Mouse (Mus musculus): ENCODE results near the gene Fam189a1. TPM values are rescaled to one million over a fixed set of nuclear protein-coding genes. Genes with fewer than 3 reads are reported as not detected.

Gene Fam189a1
- polyA plus RNA-seq, 1 experiment: not detected

DNA sequence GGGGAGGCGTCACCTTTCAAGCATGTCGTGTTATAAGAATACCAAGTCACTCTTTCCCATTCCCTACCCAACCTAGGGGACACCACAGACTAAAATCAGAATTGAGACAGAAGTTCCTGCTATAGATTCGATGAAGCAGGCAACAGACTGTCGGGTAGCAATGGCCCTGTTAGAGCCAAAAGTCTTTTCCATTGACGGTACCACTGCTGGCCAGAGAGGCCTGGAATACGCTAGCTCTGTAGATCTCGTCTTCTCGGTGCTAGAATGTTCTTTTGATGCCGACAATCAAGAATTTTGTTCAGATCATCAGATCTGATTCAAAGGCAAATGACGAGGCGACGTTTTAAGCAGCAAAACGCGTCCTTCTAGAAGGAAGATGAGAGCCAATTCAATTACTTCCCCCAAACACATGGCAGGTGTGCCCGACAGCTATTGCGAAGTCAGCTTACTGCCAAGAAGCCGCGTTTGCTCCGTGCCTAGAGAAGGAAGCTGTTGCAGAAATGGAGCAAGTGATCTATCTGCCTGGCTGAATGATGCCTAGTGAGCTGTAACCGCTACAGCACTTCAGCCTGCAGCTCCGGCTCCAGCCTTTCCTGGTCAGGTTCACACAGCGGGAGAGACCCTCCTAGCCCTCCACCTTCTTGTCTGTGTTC, 171.8 kb downstream of the Fam189a1 start:
- no peak overlapping the region for H3K4me3 ChIP-seq (ENCODE audit: insufficient read depth, low read length)
- no peak for TF ChIP-seq POLR2A (IDR thresholded peaks at IDR 0.05; ENCODE audit: borderline replicate concordance, low read depth, low read length)
- no peak for TF ChIP-seq CTCF (IDR thresholded peaks at IDR 0.05; ENCODE audit: low read depth, low read length)
- H3K27ac ChIP-seq (ENCODE audit: insufficient read depth, low read depth, low read length): no peak overlapping the region
- no peaks in the 10 kb centered on the region for H3K4me1 ChIP-seq (ENCODE audit: control insufficient read depth, insufficient read depth, low read length)

DNA sequence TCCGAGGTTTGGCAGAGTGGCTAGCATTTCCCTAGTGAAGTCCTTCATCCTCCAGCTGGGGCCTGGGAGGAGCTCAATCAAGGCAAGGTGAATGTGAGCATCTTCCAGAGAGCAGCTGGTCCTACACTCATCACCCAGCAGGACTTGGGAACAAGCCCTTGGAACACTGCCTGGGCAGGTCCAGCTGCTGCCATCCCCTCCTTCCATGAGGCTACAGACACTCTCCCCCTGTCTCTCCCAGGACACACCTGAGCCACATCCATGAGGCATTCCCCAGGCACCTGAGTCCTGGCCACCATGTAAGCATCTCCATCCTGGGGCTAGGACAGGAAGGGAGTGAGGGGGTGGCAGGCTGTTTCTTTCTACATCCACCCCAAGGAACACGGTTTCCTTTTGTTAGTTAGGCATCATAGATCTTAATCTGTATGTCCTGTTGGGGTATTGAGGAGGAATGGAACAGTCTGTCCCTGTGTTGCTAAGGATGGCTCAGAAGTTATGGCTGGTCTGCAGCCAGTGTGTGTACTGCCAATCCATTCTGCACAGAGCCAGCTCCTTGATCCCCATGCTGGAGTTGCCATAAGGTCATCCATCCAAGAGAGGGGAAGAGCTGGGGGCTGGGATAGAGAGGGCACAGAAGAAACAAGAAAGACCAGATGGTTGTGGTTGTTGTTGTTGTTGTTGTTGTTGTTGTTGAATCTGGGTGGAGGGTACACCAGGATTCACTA, 174.7 kb downstream of the Fam189a1 start:
- no peaks in the 10 kb centered on the region for H3K4me1 ChIP-seq (ENCODE audit: control insufficient read depth, insufficient read depth, low read length)
- no peak overlapping the region for H3K27ac ChIP-seq (ENCODE audit: insufficient read depth, low read depth, low read length)
- TF ChIP-seq POLR2A (IDR thresholded peaks at IDR 0.05; ENCODE audit: borderline replicate concordance, low read depth, low read length) (no peak), CTCF (IDR thresholded peaks at IDR 0.05; ENCODE audit: low read depth, low read length) (no peak)
- no peak overlapping the region for H3K4me3 ChIP-seq (ENCODE audit: insufficient read depth, low read length)

DNA sequence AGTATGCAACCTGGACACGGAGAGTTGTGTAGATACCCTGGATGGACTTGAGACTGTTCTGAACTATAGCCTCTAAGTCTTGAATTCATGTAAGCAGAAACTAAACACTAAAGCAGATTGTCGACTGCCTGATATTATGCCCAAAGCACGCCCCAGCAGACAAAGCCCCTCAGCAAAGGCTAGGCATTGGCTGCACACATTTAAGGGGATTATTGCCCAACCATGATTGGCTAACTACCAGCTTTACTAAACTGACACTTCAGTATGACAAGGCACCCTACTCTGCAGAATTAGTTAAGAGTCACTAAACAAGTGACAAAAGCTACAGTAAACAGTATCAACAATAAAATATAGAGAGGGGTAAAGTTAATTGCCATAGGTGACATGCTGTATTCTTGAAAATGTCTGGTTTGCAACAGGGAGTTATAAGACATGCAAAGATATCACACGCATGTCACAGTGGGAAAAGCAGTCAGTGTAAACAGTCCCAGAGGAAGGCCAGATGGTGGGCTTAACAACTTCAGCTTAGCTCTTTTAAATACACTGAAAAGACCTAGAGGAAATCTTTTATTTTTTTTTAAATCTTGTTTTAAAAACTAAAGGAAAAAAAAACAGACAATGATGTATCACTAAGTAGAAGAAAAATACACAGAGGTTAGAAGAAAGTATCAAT, 182.6 kb downstream of the Fam189a1 start:
- H3K4me1 ChIP-seq (ENCODE audit: control insufficient read depth, insufficient read depth, low read length): no peaks in the 10 kb centered on the region
- TF ChIP-seq POLR2A (IDR thresholded peaks at IDR 0.05; ENCODE audit: borderline replicate concordance, low read depth, low read length) (no peak), CTCF (IDR thresholded peaks at IDR 0.05; ENCODE audit: low read depth, low read length) (no peak)
- H3K4me3 ChIP-seq (ENCODE audit: insufficient read depth, low read length): no peak overlapping the region
- H3K27ac ChIP-seq (ENCODE audit: insufficient read depth, low read depth, low read length): no peak overlapping the region

DNA sequence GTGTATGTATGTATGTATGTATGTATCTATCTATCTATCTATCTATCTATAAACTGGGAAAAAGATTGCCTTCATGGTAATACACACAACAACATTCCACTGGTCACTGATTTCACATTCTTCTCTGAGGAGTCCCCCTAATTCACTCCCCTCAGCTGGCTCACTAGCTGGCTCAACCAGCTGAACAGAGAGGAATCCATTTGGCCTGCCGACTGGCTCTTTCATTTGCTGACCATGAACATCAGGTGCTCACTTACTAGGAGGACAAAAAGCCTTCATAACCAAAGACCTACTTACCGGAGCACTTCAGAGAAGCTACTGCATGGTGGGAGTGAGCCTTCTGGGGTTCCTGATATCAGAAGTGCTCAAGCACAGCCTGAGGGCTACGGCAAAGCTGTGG, 194.2 kb downstream of the Fam189a1 start:
- H3K27ac ChIP-seq (ENCODE audit: insufficient read depth, low read depth, low read length): no peak overlapping the region
- H3K4me1 ChIP-seq (ENCODE audit: control insufficient read depth, insufficient read depth, low read length): no peaks in the 10 kb centered on the region
- TF ChIP-seq POLR2A (IDR thresholded peaks at IDR 0.05; ENCODE audit: borderline replicate concordance, low read depth, low read length) (no peak), CTCF (IDR thresholded peaks at IDR 0.05; ENCODE audit: low read depth, low read length) (no peak)
- H3K4me3 ChIP-seq (ENCODE audit: insufficient read depth, low read length): no peak overlapping the region

DNA sequence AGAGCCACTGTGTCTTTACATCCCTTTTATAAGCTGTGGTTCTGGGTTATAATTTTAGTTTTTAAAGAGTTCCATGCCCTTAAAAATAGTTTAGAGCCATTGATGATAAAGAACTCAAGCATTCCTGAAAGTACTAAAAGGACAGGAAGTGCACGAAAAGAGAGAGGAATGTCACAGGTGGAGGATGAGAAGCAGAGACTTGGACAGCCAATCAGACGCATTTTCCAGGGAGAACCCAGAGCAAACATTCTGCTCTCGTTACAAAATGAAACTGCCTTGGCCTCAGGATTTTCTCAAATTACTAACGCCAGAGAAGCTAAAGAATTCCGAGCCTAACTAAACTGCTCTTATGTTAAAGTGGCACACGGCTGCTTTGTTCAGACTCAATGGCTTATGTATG, 197.3 kb downstream of the Fam189a1 start:
- H3K27ac ChIP-seq (ENCODE audit: insufficient read depth, low read depth, low read length): no peak overlapping the region
- no peak overlapping the region for H3K4me3 ChIP-seq (ENCODE audit: insufficient read depth, low read length)
- TF ChIP-seq CTCF (IDR thresholded peaks at IDR 0.05; ENCODE audit: low read depth, low read length) (no peak), POLR2A (IDR thresholded peaks at IDR 0.05; ENCODE audit: borderline replicate concordance, low read depth, low read length) (no peak)
- no peaks in the 10 kb centered on the region for H3K4me1 ChIP-seq (ENCODE audit: control insufficient read depth, insufficient read depth, low read length)

DNA sequence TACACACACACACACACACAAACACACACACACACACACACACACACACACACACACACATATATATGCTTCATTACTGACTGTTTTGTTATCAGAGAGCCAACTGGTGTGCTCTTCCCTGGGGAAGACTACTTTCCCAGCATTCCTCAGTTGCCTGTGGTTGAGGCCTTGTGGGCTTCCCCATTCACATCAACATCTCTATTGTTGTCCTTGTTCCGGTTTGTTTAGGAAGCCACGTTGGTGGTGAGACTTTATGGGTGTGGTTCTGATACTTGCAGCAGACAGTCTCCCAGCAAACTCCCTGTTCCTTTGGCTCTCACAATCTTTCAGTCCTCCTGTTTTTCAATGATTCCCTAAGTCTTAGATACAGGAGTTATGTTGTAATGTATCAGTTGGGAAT, 204.2 kb downstream of the Fam189a1 start:
- no peak overlapping the region for H3K27ac ChIP-seq (ENCODE audit: insufficient read depth, low read depth, low read length)
- no peak for TF ChIP-seq CTCF (IDR thresholded peaks at IDR 0.05; ENCODE audit: low read depth, low read length)
- no peak for TF ChIP-seq POLR2A (IDR thresholded peaks at IDR 0.05; ENCODE audit: borderline replicate concordance, low read depth, low read length)

DNA sequence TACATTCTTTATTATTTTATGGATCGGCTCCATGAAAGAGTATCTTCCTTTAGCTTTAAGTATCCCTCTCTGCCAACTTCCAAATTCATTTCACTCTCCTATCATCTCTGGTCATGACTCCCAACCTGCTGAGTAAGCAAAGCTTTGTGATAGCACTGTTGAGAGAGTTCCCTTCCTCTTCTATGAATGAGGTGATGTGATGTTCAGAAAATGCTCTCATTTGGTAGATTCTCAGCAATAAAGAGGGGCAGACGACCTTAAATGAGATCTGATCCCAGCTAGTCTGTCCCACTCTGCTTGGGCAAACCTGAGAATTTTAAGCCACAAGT, 205.6 kb downstream of the Fam189a1 start:
- TF ChIP-seq CTCF (IDR thresholded peaks at IDR 0.05; ENCODE audit: low read depth, low read length) (no peak), POLR2A (IDR thresholded peaks at IDR 0.05; ENCODE audit: borderline replicate concordance, low read depth, low read length) (no peak)
- no peak overlapping the region for H3K4me3 ChIP-seq (ENCODE audit: insufficient read depth, low read length)
- no peaks in the 10 kb centered on the region for H3K4me1 ChIP-seq (ENCODE audit: control insufficient read depth, insufficient read depth, low read length)
- H3K27ac ChIP-seq (ENCODE audit: insufficient read depth, low read depth, low read length): no peak overlapping the region

More for the DNA sequence above, 204.2 kb downstream of the Fam189a1 start:
- Histone ChIP-seq H3K4me3 (ENCODE audit: insufficient read depth, low read length) (no peak overlapping the region), H3K4me1 (ENCODE audit: control insufficient read depth, insufficient read depth, low read length) (no peaks in the 10 kb centered on the region)

DNA sequence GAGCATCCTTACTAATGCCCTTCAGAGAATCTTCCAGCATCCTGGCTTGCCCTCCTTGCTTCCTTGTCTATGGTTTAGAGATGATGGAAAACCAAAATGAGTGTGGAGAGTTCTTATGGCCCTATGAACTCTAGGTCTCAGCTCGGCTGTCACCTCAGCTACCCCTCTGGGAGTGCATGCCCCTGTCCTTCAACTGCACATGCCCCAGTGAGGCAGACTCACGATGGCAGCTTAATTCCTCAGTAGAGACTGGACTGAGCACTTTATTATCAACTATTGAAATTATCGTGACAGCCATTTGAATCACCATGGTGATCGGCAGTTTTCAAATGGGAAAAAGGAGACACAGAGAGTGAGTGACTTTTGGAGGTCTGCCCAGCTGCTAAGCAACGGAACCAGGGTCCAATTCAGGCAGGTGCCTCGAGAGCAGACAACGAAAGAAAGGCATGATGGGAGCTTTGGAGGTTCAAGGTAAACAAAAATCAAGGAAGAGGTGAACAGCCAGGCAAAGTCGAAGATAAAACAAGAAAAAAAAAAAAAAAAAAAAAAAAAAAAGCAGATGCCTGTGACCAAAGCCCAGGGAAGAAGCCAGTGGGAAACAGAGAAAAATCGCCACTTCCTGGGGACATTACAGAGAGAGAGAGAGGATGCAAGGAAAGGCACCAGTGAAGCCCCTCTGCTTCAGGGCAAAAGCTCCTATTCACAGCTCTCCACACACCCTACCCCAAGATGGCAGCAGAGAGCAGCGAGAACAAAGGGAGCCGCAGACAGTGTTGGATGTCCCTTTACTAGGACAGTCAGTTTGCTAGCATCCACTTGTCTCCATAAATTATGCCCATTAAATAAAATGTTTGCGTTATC, 206.2 kb downstream of the Fam189a1 start:
- no peak for TF ChIP-seq CTCF (IDR thresholded peaks at IDR 0.05; ENCODE audit: low read depth, low read length)
- no peak for TF ChIP-seq POLR2A (IDR thresholded peaks at IDR 0.05; ENCODE audit: borderline replicate concordance, low read depth, low read length)
- Histone ChIP-seq H3K4me1 (ENCODE audit: control insufficient read depth, insufficient read depth, low read length) (no peaks in the 10 kb centered on the region), H3K4me3 (ENCODE audit: insufficient read depth, low read length) (no peak overlapping the region), H3K27ac (ENCODE audit: insufficient read depth, low read depth, low read length) (no peak overlapping the region)

DNA sequence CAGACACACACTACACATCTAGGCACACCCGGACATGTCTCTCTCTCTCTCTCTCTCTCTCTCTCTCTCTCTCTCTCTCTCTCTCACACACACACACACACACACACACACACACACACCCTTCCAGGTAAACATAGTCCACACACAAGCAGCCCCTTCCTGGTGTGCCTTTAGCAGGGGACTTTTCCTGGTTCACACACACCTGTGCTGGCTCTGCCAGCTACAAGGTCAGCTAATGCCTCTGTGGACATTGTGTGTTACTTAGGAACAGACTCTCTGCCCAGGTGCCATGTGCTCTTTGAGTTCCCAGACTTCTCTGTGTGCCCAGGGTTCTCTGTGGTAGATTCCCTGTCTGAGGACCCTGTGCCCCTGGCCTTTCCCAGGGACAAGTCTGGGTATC, 206.9 kb downstream of the Fam189a1 start:
- H3K4me3 ChIP-seq (ENCODE audit: insufficient read depth, low read length): no peak overlapping the region
- no peak overlapping the region for H3K27ac ChIP-seq (ENCODE audit: insufficient read depth, low read depth, low read length)
- TF ChIP-seq CTCF (IDR thresholded peaks at IDR 0.05; ENCODE audit: low read depth, low read length) (no peak), POLR2A (IDR thresholded peaks at IDR 0.05; ENCODE audit: borderline replicate concordance, low read depth, low read length) (no peak)
- H3K4me1 ChIP-seq (ENCODE audit: control insufficient read depth, insufficient read depth, low read length): no peaks in the 10 kb centered on the region

Data from bone marrow macrophage, adult 2 months (primary cell).